Mouse (Mus musculus) brain, adult 2 months (tissue): ENCODE measurements around the gene S1pr4.

ENCODE experiments used
- DNase-seq: peaks from one replicate; pipeline ENCODE4 v3.0.0; 2011; ENCODE audit warnings: low read depth, low spot score

The S1pr4 gene

DNA sequence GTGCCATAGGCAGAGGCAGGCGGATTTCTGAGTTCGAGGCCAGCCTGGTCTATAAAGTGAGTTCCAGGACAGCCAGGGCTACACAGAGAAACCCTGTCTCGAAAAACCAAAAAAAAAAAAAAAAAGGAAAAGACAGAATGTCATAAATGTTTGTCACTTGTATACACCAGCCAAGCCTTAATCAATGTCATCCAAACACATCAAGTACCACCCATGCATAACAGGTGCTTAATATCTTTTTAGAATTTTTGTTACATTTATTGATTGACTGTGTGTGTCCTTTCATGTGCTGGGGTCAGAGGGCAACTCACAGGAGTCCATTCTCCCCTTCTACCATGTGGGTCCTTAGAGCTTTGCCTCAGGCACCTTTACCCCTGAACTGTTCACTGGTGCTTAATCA, at the start of gene S1pr4:
Gene S1pr4, minus strand, starts transcription at position 101 of the 400 bp plus-strand sequence.
- DNase-seq: no peak

DNA sequence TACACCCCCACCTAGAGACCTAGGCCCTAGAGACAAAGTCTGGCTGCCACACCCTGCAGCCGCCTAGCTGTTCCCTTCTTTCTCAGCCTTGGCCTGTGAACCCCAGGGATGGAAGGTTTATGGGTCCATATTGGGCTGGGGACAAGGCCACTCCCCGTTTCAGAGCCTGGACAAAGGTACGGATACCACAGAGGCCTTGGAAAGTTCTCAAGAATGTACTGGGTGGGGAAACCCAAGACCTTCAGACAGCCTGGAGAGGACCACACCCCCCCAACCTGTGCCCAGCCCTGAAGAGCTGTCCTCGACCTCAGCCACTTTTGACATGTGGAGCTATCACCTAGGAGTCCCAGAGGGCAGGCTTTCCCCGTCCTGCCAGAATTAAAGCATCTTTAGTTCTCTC, 49.0 kb upstream of the S1pr4 start:
- DNase-seq: no peak

DNA sequence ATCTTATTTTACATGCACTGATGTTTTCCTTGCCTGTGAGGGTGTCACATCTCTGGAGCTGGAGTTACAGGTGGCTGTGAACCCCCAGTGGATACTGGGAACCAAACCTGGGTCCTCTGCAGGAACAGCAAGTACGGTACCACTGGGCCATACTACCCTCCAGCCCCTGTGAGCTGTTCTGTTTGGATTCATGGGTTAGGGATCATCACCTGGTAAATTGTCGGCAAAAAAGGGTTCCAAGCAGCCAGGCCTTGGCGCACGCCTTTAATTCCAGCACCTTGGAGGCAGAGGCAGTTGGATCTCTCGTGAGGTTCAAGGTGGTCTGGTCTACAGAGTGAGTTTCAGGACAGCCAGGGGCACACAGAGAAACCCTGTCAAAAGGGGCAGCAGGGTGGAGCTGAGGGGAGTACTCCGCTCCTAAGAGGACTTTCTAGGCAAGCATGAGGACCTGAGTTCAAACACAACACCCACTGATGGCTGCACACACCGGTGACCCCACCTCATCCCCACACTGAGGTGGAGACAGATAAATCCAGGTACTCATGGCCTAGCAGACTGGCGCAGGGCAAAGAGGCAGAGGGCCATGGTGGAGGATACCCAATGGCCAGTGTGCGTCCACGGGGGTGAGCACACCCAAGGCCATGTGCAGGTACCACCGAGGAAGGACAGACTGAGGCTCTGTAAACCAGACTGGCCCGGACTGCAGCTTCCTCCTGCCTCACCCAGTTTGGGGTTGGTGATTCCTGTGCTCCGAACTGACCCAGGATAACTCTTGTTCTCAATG, 47.0 kb upstream of the S1pr4 start:
- no peak for DNase-seq

DNA sequence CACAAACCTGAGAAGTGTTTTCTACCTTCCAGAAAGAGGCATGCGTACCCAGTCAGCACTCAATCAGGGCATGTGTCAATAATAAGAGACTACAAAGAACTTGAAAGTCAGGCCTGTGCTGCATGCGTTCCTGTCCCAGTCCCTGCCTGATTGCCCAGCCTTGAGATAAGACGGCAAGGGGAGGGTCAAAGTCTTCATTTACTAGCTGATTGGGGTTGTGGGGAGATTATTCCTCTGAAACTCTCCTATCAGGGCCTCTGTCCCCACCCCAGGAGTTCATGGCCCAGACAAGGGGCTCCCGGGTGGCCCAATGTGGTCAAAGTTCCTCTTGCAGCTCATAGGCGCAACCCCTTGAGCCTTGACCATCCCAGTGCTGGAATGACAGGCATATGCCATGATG, 46.4 kb upstream of the S1pr4 start:
- no peak for DNase-seq

DNA sequence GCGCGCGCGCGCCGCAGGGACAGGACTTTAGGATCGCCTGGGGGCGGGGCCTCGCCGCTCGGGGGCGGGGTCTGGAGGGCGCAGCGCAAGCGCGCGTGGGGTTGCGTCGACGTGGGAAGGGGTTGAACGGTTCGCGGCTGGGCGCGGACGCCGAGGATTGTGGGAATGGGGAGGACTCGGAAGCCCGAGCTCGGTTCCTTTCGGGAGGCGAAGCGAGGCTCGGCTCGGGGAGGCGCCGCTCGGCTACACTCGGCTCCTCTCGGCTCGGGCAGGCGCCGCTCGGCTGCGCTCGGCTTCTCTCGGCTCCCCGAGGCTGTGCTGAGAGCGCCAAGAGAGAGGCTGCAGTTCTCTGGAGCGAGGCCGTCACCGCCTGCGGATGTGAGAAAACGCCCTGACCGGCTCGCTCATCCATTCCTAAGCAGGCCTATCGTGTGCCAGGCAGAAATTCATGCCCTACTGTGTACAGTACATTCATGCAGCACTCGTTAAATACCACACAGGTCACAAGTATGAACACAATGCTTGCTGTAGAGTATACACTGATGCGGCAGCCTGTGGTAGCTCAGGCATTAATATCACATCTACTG, 45.3 kb upstream of the S1pr4 start, which contains the start of gene Gna11:
Gene Gna11, minus strand, starts transcription at position 30 of the 587 bp plus-strand sequence.
- DNase-seq: peak; percentile 99

DNA sequence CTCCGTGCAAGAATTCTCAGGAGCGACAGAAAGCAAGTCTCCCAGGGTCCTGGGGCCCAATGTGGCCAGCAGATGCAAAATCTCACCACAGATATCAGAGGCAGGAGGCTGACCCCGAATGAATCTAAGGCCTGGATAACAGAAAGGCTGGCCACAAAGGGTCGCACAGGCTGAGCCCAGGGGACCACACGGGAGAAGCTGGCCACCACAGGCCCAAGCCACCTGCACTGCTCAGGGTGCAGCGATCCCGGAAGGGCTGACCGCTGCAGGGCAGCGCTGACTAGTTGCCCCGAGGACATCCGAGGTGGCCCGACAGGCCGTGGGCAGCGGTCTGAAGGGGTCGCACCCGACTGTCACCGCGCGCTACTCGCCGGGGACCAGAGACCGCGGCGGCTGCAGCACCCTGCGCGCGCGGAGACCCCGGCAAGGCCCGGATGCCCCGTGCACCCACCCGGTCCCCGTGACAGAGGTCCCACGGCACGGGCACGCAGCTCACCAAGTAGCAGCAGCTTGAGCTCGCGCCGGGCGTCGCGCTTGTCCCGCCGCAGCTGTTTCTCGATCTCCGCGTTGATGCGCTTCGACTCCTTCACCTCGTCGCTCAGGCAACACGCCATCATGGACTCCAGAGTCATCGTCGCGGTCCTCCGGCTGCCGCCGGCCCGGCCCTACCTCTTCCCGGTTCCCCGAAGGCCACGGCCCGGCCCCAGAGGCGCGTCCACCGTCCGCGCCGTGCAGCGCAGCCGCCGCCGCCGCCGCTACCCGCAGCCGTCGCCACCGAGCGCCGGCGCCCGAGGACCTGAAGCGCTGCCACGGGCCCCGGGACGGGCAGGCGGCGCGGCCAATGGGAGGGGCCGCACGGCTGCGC, 44.6 kb upstream of the S1pr4 start:
- no peak for DNase-seq

DNA sequence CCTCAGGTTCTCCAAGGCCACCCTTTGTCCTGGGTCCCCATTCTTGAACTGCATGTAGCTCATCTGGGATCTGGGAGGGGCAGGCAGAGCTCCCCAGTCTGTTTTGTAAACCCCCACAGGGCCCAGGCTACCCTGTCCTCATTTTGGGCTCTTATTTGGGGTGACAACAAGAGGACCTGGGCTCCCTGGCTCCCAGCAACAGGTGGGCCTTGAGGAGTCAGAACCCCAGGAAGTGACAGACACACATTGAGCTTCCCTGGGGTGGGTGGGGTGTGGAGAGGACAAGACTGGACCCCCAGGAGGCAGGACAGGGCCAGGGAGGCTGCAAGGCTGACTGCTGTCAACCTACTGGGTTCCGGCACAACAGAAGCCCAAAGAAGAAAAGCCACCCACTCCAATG, 43.7 kb upstream of the S1pr4 start:
- no peak for DNase-seq

DNA sequence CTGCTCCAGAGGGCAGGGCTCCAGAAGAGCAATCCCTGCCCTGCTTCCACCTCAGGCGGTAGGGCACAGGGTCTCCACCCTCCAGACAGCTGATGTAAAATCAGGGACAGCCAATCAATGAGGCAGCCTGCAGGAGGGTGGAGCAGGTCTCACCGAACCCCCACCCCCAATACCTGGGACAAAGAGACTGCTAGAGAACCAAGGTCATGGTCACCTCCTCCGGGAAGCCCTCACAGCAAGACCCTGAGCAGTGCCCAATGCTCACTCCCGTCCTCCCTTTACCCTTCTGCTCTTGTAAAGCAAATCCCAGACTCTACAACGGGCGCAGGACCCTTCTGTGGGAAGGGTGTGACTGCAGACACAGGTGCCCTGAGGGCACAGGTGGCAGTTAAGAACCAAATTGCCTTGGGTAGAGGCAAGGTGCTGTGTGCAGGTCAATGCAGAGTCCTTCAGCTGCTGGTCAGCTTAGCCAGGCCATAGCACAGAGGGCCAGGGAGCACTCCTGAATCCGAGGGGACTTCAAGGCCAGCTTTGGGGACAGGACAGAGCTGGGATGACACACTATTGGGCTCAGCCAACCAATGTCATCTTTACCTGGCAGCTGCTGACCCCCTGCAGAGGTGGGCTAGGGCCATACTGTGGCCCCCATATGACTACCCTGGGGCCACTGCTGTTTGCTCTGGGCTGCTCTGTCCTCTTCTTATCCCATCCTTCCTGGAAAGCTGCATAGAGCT, 43.0 kb upstream of the S1pr4 start:
- DNase-seq: no peak

DNA sequence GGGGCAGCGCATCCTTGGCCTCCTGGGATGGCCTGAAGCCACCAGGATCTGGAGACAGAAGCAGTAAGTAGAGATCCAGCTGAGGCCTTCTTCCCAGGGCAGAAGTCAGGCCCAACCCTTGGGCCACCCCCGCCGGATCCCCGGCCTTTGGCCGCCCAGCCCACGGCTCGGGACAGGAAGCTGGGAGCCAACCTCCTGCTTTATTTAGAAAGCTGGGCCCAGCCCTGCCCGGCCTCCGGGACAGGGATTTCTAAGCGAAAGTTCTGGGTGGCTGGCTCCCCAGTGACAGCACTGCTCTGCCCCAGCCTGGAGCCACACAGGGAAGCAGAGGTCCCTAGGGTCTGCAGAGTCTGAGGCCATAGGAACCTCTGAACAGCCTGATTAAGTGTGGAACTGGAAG, 41.9 kb upstream of the S1pr4 start:
- no peak for DNase-seq

DNA sequence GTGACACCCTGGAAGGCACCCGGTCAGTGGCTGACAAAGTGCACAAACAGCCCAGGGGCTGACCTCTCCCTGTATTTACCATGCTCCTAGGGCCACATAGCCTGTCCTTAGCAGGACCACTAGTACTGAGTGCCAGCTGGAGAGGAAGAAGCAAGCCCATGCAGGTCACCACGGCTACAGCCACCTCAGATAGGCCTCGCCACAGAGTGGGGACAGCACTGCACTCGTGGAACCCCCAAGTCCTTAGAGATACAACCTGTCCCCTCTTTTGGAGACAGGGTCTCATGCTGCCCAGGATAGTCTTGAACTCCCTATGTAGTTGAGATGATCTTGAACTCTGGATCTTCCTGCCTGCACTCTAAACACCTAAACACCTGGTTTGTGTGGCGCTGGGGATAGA, 41.4 kb upstream of the S1pr4 start:
- DNase-seq: no peak

DNA sequence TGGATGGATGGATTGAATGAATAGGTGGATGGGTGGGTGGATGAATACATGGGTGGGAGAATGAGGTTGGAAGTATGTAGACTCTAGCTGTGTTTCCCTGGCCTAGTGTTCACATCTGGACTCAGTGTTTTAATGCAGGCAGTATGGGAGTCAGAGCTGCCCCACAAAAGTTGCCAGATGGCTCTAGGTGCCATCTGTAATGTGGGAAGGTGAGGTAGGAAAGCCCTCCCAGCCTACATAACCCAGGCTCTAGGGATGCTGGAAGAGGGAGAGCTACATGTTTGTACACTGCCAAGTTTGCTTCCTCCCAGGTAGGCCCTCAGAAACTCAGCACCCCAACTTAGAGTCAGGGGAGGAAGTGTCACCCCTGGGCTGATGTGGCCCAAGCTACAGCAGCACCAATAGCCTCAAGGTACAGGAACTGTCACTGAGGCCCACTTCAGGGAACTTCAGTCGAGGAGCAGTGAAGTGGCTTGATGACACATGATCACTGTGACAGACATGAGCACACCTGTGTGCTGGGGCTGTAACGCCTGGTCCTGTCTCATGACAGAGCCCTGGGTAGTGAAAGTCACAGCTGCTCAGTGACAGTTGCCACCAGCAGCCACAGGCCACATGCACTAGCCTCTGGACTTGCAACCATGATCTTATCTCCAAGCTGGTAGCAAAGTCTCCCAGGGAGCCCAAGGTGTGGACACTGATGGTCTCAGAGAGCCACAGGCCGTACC, 38.6 kb upstream of the S1pr4 start:
- peak; percentile 72 for DNase-seq

DNA sequence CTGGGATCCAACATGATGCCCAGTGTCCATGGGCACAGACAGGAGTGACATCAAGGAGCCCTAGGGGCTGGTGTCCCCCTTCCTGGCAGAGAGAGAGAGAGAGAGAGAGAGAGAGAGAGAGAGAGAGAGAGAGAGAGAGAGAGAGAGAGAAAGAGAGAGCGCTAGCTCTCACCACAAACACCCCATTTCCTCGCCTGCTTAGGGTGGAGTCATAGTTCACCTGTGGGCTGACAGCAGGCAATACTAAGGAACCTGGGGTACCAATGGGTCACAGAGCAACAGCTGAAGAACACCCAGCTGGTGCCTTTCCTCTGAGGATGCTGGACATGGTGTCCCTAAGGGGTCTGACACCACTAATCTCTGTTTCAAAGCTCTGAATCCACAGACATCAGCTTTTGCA, 37.5 kb upstream of the S1pr4 start:
- no peak for DNase-seq

DNA sequence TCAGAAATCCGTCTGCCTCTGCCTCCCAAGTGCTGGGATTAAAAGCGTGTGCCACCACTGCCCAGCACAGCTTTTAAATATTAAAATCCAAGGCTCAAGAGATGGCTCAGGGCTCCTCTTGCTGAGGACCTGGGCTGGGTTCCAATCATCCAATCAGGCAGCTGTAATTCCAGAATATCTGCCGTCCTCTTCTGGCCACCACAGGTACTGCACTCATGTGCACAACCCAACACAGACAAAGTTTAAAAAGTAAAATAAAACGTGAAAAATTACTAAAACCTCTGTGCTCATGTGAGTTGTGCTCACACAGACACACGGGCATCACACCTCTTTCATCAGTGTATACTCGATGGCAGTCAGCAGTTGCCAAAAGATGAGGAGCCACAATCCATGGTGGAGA, 36.8 kb upstream of the S1pr4 start:
- peak; percentile 48 for DNase-seq

DNA sequence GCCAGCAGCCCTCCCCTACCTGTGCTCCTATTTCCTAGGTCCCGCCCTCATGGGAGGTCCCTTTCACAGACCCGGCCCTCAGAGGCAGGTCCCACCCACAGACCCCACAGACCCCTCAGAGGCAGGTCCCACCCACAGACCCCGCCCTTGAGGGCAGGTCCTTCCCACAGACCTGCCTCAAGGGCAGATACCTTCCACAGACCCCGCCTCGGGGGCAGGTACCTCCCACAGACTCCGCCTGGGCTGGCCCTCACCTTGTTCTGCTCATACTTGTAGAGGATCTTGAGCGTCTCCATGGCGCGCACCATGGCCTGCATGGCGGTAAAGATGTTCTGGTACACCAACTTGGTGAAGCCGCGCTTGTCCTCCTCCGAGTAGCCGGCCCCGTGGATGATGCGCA, 34.9 kb upstream of the S1pr4 start:
- DNase-seq: no peak

DNA sequence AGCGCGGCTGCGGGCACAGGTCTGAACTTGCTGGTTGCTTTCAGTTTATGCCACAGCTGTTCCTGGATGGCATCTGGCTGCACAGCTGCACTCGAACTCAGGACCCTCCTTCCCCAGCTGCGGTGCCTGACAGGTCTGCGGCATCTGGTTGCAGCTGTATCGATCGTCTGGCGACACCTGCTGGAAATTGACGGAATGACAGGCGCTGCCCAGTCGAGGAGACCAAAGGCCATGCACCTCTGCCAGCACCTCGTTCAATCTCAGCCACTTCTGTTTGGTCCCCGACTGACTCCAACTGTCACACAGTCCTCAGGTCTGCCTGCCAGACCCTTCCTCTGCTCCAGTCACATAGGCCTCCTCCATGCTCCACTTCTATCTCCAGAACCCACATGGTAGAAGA, 26.8 kb upstream of the S1pr4 start:
- DNase-seq: peak; percentile 61

DNA sequence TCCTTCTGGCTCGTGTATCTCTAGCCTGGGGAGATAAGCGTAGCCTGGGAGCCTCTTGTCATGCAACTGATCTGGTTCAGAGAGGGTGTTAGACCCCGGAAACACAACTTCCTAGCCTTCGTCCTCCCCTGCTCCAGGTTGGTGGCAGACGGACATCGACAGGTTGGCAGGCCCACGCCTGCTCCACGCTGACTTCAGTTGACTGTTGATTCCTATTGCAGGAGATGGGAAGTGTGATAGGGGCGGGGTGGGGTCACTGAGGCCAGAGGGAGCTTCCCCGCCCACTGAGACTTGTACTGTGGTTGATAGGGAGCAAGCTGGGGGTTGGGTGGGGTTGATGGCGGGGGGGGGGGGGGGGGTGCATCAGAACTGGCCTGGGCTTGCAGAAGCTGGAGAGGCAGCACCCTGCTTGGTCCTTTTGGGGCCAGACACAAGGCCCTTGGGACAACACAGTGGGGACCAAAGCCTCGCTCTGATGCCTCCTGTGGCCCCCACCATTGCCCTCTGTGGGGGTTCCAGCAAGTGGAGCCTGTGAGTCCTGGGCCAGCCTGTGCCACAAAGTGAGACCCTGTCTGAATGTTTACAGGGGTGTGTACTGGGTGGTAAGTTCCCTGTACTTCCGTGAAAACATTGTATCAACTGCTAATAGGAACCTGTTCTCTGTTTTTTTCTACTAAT, 25.2 kb upstream of the S1pr4 start:
- DNase-seq: no peak

DNA sequence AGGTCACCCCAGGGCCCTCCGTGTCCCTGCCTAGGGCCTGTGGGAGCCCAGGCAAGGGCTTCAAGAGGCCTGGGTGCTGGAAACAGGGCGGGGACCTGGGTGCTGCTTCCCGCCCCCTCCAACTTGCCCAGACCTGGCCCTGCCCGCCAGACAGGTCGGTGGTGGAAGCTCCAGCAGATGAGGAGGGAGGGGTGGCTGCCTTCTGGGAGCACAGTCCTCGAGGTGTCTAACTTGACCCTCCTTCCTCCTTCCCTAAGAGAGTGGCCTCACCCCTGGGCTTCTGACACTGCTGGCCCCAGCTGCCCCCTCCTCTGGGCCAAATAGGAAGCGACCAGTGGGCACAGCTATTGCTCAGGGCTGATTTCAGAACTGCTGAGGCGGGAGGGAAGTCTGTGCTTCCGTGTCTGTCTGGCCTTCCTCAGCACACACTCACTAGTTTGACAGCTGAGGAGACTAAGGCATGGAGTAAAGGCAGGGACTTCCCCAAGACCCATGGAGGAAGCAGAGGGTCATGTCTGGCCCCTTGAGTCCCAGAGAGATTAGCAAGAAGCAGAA, 24.2 kb upstream of the S1pr4 start, which contains the start of gene Gna15:
Gene Gna15, minus strand, starts transcription at position 175 of the 555 bp plus-strand sequence.
- DNase-seq: peak; percentile 62

DNA sequence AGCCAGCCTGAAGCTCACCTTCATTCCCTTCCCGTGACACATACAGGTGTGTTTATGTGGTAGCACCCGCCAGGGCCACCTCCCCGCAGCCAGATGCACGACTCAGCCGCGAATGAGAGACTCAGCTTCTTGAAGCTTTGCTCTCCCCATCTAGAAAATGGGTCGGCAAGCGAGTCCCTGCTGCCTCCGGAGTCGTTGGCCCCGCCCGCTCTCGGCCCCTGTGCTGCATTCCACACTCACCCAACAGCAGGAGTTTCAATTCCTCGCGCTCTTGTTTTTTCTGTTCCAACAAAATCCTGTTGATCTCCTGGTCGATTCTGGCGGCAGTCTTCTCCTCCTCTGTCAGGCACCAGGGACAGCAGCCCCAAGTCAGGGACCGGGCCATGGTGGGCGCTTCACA, 23.6 kb upstream of the S1pr4 start:
- no peak for DNase-seq

DNA sequence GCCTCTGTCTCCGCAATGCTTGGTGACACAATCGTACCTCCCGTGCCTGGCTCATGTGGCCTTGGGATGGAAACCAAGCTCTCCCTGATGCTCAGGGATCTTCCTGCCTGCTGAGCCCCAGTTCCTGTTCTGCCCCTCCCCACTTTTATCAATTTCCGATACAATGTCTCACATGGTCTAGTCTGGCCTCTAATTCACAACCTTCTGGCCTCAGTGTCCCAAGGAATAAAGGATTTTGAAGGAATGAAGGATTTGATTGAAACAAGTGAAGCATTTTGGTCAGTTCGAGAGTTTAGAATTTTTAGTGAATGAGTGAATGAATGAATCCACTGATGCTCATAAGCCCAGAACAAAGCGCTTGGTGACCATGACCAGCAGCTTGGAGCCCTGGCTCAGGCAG, 23.2 kb upstream of the S1pr4 start:
- DNase-seq: no peak

DNA sequence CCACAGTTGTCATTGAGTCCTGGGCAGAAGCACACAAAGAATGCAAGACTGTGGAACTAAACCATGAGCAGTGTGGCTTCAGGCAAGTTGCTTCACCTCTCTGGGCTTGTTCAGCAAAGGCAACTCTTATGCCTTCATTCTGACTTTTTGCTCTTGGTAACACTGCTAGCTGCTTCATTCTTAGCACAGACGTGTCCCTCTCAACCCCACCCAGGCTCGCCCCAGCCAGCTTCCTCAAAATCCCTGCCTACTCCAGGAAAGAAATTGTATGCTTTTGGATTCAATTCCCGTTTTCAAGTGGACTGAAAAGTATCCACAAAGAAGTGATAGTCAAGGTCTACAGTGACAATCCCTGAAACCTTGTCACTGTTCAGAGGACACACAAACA, 20.0 kb upstream of the S1pr4 start:
- DNase-seq: no peak
